ENCODE assay signal across 9 mouse cellular contexts in genomic region chr4:106699989-106700388, GRCm38 (mm10). TPM values are rescaled to one million over a fixed set of nuclear protein-coding genes. Genes with fewer than 3 reads are reported as not detected.
DNase-seq lines count a peak whose midpoint lies in the region; ATAC-seq and TF ChIP-seq lines count a peak whose summit lies in the region.
"Had no signal": no experiment of that assay in that cellular context is flagged by ENCODE, and none has a peak within 500 bp of the region (broad histone marks: within the 10 kb centered on the region; RNA-seq: fewer than 3 reads in every experiment).

No protein-coding gene starts in this region.

- H3K79me2 ChIP-seq in liver, adult 2 months (ENCODE audit: control insufficient read depth, insufficient read depth, low read length) = no peaks in the 10 kb centered on the region

- H3K27me3 ChIP-seq in liver, adult 2 months (ENCODE audit: control insufficient read depth, insufficient read depth, low read length) = no peaks in the 10 kb centered on the region
- peaks cover 7% of the 10 kb centered on the region for H3K27me3 ChIP-seq in liver, embryonic 11.5 days (replicated peaks; ENCODE audit: control insufficient read depth, insufficient read depth, low read length)
- H3K27me3 ChIP-seq in midbrain, embryonic 12.5 days = peaks cover 9% of the 10 kb centered on the region; the same call in 1 of the 2 replicates

- no peak for ATAC-seq in liver, embryonic 11.5 days (replicated peaks; ENCODE audit: low FRiP score)
- ATAC-seq in midbrain, embryonic 12.5 days (ENCODE audit: low FRiP score, low read depth) = peak; percentile 52

- 22% methylated on average over 9 of the region's 9 CpGs for WGBS in liver, adult 2 months
- WGBS in liver, embryonic 11.5 days = 20% methylated on average over 9 of the region's 9 CpGs
- WGBS in midbrain, embryonic 12.5 days = 19% methylated on average over 9 of the region's 9 CpGs

- no peak overlapping the region for H3K9ac ChIP-seq in liver, adult 2 months (ENCODE audit: low read depth, low read length)
- no peak overlapping the region for H3K9ac ChIP-seq in liver, embryonic 11.5 days (ENCODE audit: low read depth, low read length)
- no peak overlapping the region for H3K9ac ChIP-seq in midbrain, embryonic 12.5 days (replicated peaks)

- no peaks in the 10 kb centered on the region for H3K4me1 ChIP-seq in liver, adult 2 months (ENCODE audit: control insufficient read depth, insufficient read depth, low read length)
- no peaks in the 10 kb centered on the region for H3K4me1 ChIP-seq in liver, embryonic 11.5 days (replicated peaks; ENCODE audit: control insufficient read depth, insufficient read depth, low read length)
- H3K4me1 ChIP-seq in midbrain, embryonic 12.5 days = peaks cover 22% of the 10 kb centered on the region

- H3K9me3 ChIP-seq in liver, embryonic 11.5 days (ENCODE audit: control insufficient read depth, low read length) = no peaks in the 10 kb centered on the region
- H3K9me3 ChIP-seq in midbrain, embryonic 12.5 days = no peaks in the 10 kb centered on the region

- no peak overlapping the region for H3K4me2 ChIP-seq in liver, embryonic 11.5 days
- H3K4me2 ChIP-seq in midbrain, embryonic 12.5 days (replicated peaks) = no peak overlapping the region

- no peak for DNase-seq in liver, adult 2 months (ENCODE audit: extremely low read depth, low read depth, low spot score)
- no peak for DNase-seq in liver, embryonic 11.5 days (ENCODE audit: low spot score)
- DNase-seq in brain, embryonic 14.5 days (ENCODE audit: low read depth) = peak; percentile 57
- DNase-seq in frontal cortex, postnatal 36 days (ENCODE audit: low spot score in 2 of 2) = peak; percentile 21 to 45
- peak; percentile 65 for DNase-seq in kidney, postnatal 10 days
- DNase-seq in thymus, postnatal 4 days = peak; percentile 63
- no peak for DNase-seq in cerebellum, adult 11 months

- peak; percentile 68 for TF ChIP-seq CTCF in liver, adult 2 months (IDR thresholded peaks at IDR 0.05; ENCODE audit: low read depth, low read length)
- TF ChIP-seq CTCF in brain, embryonic 14.5 days (IDR thresholded peaks at IDR 0.05; ENCODE audit: borderline replicate concordance, extremely low read depth, insufficient read depth, insufficient read length) = peak; percentile 74

- H3K27ac ChIP-seq in liver, adult 2 months (replicated peaks; ENCODE audit: insufficient read depth, low read depth, low read length) = no peak overlapping the region
- H3K27ac ChIP-seq in liver, embryonic 11.5 days (ENCODE audit: low read depth, low read length) = no peak overlapping the region
- 0 out of 2 replicates have a peak overlapping the region, but pooled peaks have one; percentile 10 for H3K27ac ChIP-seq in midbrain, embryonic 12.5 days (replicated peaks)

- TF ChIP-seq POLR2A in liver, adult 2 months (IDR thresholded peaks at IDR 0.05; ENCODE audit: extremely low read depth, insufficient read depth, low read length) = no peak
- no peak for TF ChIP-seq POLR2A in brain, embryonic 14.5 days (IDR thresholded peaks at IDR 0.05; ENCODE audit: borderline replicate concordance, extremely low read depth, insufficient read depth, insufficient read length, poor library complexity, severe bottlenecking)

- no peak overlapping the region for H3K4me3 ChIP-seq in liver, adult 2 months (ENCODE audit: insufficient read depth, low read depth, low read length)
- H3K4me3 ChIP-seq in liver, embryonic 11.5 days (ENCODE audit: low read depth, low read length) = no peak overlapping the region
- H3K4me3 ChIP-seq in midbrain, embryonic 12.5 days = no peak overlapping the region
- H3K4me3 ChIP-seq: myocyte had no signal

- H3K36me3 ChIP-seq in liver, adult 2 months (ENCODE audit: control insufficient read depth, insufficient read depth, low read length) = no peaks in the 10 kb centered on the region
- H3K36me3 ChIP-seq in liver, embryonic 11.5 days (ENCODE audit: control insufficient read depth, insufficient read depth, low read length) = no peaks in the 10 kb centered on the region
- H3K36me3 ChIP-seq in midbrain, embryonic 12.5 days = no peaks in the 10 kb centered on the region

RNA-seq across cellular contexts. Expression of gene Ttc4, which starts 21.2 kb away (rescaled TPM):
- 22.4 and 23.4 TPM in 2 replicates for total RNA-seq in liver, adult 2 months (2014; rRNA removed)
- 21.2 and 24.2 TPM in 2 replicates for polyA plus RNA-seq in liver, adult 2 months (2012; rRNA removed)
- 72.3 and 74.8 TPM in 2 replicates for polyA plus RNA-seq in liver, embryonic 11.5 days (2014; fragmentation: Nextera tagmentation; extraction: Ambion mirVana)
- 177 and 273 TPM in 2 replicates for polyA plus RNA-seq in brain, embryonic 14.5 days (2012; rRNA removed)
- polyA plus RNA-seq in midbrain, embryonic 12.5 days (2016; fragmentation: Nextera tagmentation; extraction: Ambion mirVana) = 101 and 107 TPM in 2 replicates

RNA-seq across cellular contexts. Expression of gene Mroh7, which starts 30.7 kb away (rescaled TPM):
- total RNA-seq in liver, adult 2 months (2014; rRNA removed) = under 0.01 and 0.27 TPM in 2 replicates
- polyA plus RNA-seq in liver, adult 2 months (2012; rRNA removed) = 0.27 and 0.69 TPM in 2 replicates
- polyA plus RNA-seq in liver, embryonic 11.5 days (2014; fragmentation: Nextera tagmentation; extraction: Ambion mirVana) = 0.22 TPM in 2 replicates
- polyA plus RNA-seq in brain, embryonic 14.5 days (2012; rRNA removed) = 1.3 and 1.8 TPM in 2 replicates
- polyA plus RNA-seq in midbrain, embryonic 12.5 days (2016; fragmentation: Nextera tagmentation; extraction: Ambion mirVana) = 0.08 TPM in 1 of 2 replicates, not detected in the other
- polyA plus RNA-seq: myocyte had no signal

RNA-seq across cellular contexts. Expression of gene Fam151a, which starts 33.7 kb away (rescaled TPM):
- 0.07 TPM in 1 of 2 replicates, not detected in the other for total RNA-seq in liver, adult 2 months (2014; rRNA removed)
- not detected in 2 replicates for polyA plus RNA-seq in liver, adult 2 months (2012; rRNA removed)
- polyA plus RNA-seq in liver, embryonic 11.5 days (2014; fragmentation: Nextera tagmentation; extraction: Ambion mirVana) = 0.11 TPM in 1 of 2 replicates, not detected in the other
- not detected in 2 replicates for polyA plus RNA-seq in brain, embryonic 14.5 days (2012; rRNA removed)
- not detected in 2 replicates for polyA plus RNA-seq in midbrain, embryonic 12.5 days (2016; fragmentation: Nextera tagmentation; extraction: Ambion mirVana)
- polyA plus RNA-seq: myocyte had no signal

RNA-seq across cellular contexts. Expression of gene Pars2, which starts 49.1 kb away (rescaled TPM):
- 2.5 and 4.6 TPM in 2 replicates for total RNA-seq in liver, adult 2 months (2014; rRNA removed)
- 4.1 and 5.4 TPM in 2 replicates for polyA plus RNA-seq in liver, adult 2 months (2012; rRNA removed)
- 11.5 and 11.7 TPM in 2 replicates for polyA plus RNA-seq in liver, embryonic 11.5 days (2014; fragmentation: Nextera tagmentation; extraction: Ambion mirVana)
- polyA plus RNA-seq in brain, embryonic 14.5 days (2012; rRNA removed) = 9.9 and 13.7 TPM in 2 replicates
- polyA plus RNA-seq in midbrain, embryonic 12.5 days (2016; fragmentation: Nextera tagmentation; extraction: Ambion mirVana) = 12.0 and 13.3 TPM in 2 replicates

Comparison
In these comparisons a context has a peak if more than half of its experiments do, and no peak if none do; other contexts are left out.
1. DNase-seq: peak in brain, embryonic 14.5 days (single experiment), frontal cortex, postnatal 36 days (2 of 2), kidney, postnatal 10 days (single experiment) and thymus, postnatal 4 days (single experiment); none in liver, adult 2 months (single experiment), liver, embryonic 11.5 days (single experiment) and cerebellum, adult 11 months (single experiment).